Mouse (Mus musculus): ENCODE data around the gene Rftn1.

DNA sequence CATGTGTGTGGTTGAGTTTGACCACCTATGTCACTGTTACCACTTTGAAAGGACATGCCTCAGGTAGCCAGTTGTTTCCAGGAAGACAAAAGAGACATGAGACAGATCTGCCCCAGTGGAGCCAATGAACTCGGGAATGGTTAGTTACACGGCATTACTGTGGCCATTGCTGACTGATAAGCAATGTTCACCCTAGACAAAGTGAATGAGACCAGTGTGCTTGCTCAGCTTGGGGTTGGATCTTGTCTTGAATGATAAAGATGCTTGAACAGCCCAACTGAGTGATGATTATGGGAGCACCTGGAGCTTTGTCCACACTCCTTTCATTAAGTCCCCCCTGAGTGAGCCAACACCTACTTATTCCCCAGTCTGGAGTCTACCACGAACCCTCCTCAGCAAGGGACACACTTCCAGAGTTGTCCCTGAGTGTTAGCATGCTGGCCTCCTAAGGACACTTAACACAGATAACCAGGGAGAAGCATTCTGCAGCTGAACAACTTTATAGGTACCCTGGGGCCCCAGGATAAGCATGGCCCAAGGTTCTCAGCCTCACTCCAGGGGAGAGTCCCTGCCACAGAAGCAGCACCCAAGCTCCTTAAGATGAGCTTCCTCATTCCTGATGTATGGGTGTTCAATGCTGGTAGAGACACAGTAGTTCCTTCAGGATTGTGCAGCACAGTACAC lies 149.6 kb downstream of the Rftn1 start:
- TF ChIP-seq CTCF (IDR thresholded peaks at IDR 0.05; ENCODE audit: extremely low read depth, insufficient read depth, low read length) (no peak), POLR2A (IDR thresholded peaks at IDR 0.05; ENCODE audit: extremely low read depth, insufficient read depth, low read length) (no peak)
